Comparison of ENCODE assay signal across 21 mouse cellular contexts in genomic region chr6:134845726-134846125, GRCm38 (mm10).
"Had no signal": no experiment of that assay in that cellular context is flagged by ENCODE, and none has a peak within 500 bp of the region (broad histone marks: within the 10 kb centered on the region; RNA-seq: fewer than 3 reads in every experiment).

No protein-coding gene starts in this region.

- H3K4me3 ChIP-seq: heart, adult 2 months; heart, embryonic 13.5 days; heart, embryonic 15.5 days; hindbrain, embryonic 13.5 days; hindbrain, embryonic 15.5 days; limb, embryonic 13.5 days; limb, embryonic 15.5 days; liver, embryonic 12.5 days had no signal

- ATAC-seq: forebrain, postnatal 0 days; hindbrain, postnatal 0 days; intestine, embryonic 16.5 days; liver, embryonic 12.5 days had no signal

- H3K4me2 ChIP-seq: heart, embryonic 11.5 days; heart, embryonic 13.5 days; heart, embryonic 15.5 days; hindbrain, embryonic 13.5 days; hindbrain, embryonic 15.5 days; limb, embryonic 13.5 days; limb, embryonic 15.5 days; liver, embryonic 12.5 days had no signal

- H3K9ac ChIP-seq: forebrain, postnatal 0 days; heart, embryonic 13.5 days; heart, embryonic 15.5 days; hindbrain, embryonic 13.5 days; hindbrain, embryonic 15.5 days; limb, embryonic 13.5 days; limb, embryonic 15.5 days; liver, embryonic 12.5 days; liver, embryonic 14.5 days had no signal

- DNase-seq: forebrain, postnatal 0 days; gastrocnemius, postnatal 14 days; gastrocnemius, postnatal 36 days; heart, adult 2 months; heart, postnatal 14 days; heart, postnatal 36 days; layer of hippocampus, adult 9-11 months; layer of hippocampus, postnatal 36 days; left cerebral cortex, postnatal 4 days; lung, adult 18-20 months had no signal

- H3K27me3 ChIP-seq: heart, embryonic 13.5 days; heart, embryonic 15.5 days; hindbrain, embryonic 13.5 days; hindbrain, embryonic 15.5 days; limb, embryonic 13.5 days; limb, embryonic 15.5 days; liver, embryonic 12.5 days had no signal

- H3K9me3 ChIP-seq: heart, embryonic 13.5 days; heart, embryonic 15.5 days; hindbrain, embryonic 13.5 days; hindbrain, embryonic 15.5 days; limb, embryonic 13.5 days; limb, embryonic 15.5 days; liver, embryonic 12.5 days had no signal

- H3K27ac ChIP-seq: heart, adult 2 months; heart, embryonic 13.5 days; heart, embryonic 15.5 days; hindbrain, embryonic 13.5 days; hindbrain, embryonic 15.5 days; hindbrain, postnatal 0 days; limb, embryonic 13.5 days; limb, embryonic 15.5 days; liver, embryonic 12.5 days; liver, embryonic 14.5 days had no signal

- H3K4me1 ChIP-seq: heart, embryonic 13.5 days; heart, embryonic 15.5 days; hindbrain, embryonic 13.5 days; hindbrain, embryonic 15.5 days; limb, embryonic 13.5 days; limb, embryonic 15.5 days had no signal
